Mouse (Mus musculus) retina, adult 2 months (tissue): ENCODE results near the gene Cmtm7.

Experiments
- DNase-seq: peaks from one replicate; pipeline ENCODE4 v3.0.0-alpha.2; 2012; ENCODE audit warnings: low read depth, low spot score

Gene Cmtm7

DNA sequence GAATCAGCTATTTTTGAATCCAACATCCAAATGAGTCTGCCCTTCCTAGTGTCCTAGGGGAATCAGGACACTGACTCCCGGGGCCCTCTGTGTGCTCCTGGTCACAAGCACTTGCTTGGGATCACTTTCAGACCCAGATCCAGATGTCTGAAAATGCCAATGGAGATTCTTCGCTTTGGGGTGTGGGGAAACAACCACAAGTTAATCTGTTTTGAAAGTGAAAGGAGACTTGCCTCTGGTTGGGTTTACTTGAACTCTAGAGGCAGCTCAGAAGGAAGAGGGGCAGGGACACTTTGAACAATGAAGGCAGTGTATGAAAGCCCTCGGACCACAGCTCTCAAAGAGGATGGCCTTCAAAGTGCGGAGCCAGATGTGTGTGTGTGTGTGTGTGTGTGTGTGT lies 12.8 kb upstream of the Cmtm7 start:
- no peak for DNase-seq

DNA sequence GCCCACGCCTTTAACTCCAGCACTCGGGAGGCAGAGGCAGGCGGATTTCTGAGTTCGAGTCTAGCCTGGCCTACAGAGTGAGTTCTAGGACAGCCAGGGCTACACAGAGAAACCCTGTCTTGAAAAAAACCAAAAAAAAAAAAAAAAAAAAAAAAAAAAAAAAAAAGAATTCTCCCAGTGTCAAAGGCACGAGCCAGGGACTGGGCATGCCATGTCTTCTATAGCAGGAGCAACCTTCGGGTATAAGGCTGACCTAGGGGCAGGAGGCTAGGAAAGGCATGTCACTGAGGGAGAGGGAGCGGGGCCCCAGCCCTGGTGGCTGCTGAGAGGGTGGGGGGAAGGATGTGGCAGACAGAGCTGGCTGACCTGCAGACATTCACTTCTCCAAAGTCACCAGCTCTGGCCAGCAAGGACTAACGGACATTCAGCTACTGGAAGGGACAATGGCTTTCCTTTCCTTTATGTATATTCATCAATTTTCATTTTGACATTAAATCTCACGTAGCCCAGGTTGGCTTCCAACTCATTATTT lies 12.2 kb upstream of the Cmtm7 start:
- no peak for DNase-seq

DNA sequence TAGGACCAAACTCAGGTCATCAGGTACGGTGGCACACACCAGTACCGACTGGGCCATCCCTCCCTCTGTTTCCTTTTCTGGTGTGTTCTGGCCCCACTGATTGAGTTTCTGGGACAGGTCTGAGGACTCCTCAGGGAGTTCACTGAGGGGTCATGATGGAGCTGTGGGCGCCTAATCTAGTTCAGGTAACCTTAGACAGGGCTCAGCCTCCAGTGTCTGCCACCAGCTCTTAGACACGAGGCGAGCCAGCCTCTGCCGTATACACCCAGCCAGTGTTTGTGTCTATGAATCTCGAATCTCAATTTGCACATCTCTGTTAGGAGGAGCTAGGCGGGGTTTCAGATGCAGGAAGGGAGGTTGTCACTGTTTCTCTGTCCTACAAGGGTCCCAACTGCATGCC lies 8.3 kb upstream of the Cmtm7 start:
- DNase-seq, result no peak

DNA sequence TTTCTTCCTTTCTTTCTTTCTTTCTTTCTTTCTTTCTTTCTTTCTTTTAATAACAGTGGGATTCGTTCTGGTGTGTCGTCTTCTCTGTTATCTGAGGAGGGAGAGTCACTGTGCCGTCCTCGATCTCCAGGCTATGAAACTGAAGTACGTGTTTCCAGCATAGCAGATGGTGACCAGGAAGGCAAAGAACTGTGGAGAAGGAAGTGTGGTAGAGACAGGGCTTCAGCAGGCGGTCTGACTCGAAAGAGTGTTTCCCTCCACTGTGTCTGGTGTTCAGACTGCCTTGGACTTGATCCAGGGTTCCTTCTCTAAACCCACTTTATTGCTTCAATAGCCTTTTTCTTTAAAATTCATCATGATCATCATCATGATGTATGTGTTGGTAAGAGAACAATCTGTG lies 7.9 kb upstream of the Cmtm7 start:
- DNase-seq, result no peak

DNA sequence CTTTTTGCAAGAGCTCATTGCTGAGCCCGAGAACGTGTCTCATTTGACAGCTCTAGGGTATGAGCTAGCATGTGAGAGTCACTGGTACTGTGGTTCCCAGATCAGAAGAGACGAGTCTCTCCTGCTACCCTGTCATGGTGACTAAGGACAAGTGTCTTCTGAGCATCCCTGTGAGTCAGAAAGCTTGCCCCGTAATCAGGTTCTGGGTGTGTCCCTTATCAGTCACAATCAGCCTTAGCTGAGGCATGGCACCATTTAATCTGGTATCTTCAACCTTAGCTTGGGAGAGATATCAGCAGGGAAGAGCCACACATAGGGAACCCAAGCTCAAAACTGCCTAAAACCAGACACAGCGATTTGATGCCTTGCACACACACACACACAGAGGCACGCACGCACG lies 7.0 kb upstream of the Cmtm7 start:
- no peak for DNase-seq

DNA sequence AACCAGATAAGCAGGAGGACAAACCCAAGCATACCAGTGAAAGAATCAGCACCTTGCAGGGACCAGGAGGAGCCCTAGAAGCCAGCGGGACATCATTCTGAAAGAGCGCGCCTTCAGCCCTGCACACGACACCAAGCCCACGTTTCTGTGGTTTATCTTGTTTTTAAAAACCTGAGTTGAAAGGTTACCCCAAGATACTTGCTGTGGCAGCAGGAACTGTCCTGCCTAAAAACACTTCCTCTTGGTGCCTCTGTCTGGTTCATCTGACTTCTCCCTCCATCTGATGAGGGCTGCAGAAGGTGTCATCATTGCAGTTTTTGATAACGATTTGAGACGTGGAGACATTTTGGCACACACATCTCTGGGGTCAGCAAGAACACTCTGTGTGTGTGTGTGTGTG lies 6.1 kb upstream of the Cmtm7 start:
- DNase-seq, result no peak

DNA sequence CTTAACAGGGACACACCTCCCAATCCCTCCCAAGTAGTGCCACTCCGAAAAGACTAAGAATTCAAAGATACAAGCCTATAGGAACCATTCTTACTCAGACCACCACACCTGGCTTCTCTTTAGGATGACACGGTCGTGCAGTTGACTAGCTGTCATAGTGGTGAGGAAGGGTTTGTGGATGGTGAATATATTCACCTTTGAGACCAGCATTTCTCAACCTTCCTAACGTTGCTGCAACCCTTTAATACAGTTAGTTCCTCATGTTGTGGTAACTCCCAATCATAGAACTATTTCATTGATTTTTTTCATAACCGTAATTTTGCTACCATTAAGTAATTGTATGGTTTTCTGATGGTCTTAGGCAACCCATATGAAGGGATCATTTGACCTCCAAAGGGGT lies 5.5 kb upstream of the Cmtm7 start:
- DNase-seq, result no peak

DNA sequence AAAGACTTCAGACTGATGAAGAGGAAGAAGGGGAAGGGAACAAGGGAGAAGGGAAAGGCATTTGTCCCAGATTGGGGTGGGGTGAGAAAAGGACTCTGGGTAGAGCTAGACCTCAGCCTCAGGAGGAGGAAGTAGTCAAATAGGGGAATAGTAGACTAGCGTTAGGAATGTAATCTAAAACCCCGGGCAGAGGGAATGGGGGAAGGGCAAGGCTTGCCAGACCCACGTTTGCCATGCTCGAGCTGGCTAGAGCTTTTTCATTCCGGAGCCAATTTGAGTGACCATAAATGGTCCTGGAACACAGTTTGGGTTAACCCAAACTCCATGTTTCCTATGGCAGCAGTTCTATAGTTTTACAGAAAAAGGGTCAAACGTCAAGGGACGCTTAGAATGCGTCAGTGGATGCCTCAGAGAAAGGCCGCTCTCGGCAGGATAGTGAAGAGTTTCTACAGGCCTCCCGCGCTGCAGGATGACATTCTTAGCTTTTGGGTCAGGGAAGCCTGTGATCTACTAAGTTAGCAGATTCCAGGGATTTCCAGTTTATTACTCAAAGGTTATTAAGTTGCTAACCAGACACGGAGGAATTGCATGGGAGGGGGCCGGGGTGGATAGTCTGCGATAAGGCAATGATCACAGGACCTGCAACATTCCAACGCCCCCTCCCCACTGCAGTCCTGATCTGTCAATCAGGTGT lies 3.9 kb upstream of the Cmtm7 start:
- DNase-seq, result no peak

DNA sequence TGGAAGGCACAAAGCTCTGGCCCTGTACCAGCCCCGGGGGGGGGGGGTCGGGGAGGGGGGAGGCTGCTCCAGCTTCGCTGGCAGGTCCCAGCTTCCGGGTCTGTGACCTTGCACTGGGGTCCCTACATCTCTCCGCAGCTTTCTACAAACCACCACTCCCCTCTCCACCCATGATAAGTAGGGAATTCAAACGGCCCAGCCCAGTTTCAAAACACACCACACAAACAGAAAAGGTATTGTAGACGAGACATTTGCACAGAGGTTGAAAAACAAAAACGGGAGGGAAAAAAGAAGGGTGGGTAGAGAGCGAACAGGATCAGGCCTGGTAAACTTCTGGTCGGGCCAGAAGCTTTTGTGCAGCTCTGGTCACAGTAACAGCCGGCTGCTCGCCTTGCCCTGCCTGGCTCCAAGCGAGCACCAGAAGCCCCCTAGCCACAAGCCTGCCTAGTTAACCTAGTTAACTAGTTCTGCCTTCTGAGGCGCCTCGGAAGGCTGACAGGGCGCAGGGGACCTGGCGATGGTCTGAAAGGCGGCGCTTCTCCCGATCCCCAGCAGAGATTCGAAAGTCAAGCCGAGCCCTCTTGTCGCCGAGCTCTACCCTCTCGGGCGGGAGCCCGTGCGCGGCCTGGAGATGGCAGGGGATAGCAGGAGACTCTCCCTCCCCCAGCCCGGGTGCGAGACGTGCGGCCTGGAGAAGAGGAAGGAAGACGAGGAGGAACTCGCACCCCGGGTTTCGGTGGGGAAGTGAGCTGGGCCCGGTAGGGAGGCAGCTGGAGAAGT lies 720 bp downstream of the Cmtm7 start:
- DNase-seq, result no peak

DNA sequence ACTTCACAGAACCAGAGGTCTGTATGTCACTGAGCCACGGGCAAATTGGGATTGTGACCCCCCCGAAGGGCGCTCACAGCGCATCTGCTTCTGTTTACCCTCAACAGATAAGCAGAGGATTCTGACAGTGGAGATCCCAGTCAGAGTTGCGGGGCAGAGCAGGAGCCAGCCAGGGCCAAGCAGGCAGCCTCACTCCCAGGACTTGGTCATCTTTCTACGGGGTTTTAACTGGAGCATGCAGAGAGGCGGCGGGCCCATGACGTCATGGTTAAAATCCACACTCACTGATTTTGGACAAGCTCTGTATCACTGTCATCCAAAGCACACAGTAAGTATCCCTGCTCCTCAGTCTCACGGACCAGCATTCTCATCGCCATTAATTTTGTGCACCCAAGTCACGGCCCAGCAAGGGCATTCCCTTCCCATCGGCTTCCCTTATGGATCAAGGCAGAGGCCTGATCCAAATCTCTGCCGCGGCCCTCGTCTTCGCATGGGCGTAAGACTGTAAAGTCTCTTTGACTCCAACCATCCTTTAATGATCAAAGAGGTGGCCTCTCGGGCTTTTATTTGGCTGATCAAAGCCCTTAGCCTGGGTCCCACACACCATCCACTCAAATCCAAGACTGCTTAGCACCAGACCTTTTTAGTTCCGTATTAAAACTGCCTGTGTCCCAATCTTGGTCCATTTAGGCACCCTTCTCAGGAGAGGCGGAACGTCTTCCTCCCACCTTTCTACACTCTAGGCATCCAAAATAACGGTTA lies 1.5 kb downstream of the Cmtm7 start:
- no peak for DNase-seq

DNA sequence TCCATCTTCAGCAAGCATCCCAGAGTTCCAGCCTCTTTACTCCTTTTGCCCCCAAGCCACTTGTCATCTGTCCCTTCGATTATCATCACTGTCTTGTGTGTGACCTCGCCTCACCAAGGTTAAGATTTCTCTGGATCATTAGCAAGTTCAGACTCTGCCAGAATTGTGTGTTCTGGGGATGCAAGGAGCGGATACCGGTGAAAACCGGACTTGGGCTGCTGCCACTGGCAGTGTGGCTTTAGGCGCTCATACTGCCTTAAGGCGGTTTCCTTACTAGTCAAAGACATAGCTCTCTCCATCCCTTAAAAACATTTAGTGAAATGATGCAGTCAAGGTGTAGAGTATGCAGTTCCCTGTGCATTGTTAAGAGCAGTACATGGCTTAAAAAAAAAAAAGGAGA lies 2.8 kb downstream of the Cmtm7 start:
- DNase-seq, result no peak

DNA sequence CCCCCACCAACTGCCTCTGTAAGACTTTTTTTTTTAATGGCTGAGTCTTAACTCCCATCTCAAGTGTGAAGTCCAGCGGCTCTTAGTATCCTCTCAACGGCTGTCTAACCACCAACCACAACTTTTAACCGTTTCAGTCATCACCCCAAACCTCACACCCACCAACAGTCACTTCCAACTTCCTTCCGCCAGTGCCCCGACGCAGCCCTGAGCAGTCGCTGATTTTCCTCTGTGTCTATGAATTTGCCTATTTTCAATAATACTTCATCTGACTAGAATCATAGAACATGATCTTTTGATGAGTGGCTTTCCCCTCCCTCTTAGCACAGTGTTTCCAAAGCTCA lies 3.6 kb downstream of the Cmtm7 start:
- no peak for DNase-seq

DNA sequence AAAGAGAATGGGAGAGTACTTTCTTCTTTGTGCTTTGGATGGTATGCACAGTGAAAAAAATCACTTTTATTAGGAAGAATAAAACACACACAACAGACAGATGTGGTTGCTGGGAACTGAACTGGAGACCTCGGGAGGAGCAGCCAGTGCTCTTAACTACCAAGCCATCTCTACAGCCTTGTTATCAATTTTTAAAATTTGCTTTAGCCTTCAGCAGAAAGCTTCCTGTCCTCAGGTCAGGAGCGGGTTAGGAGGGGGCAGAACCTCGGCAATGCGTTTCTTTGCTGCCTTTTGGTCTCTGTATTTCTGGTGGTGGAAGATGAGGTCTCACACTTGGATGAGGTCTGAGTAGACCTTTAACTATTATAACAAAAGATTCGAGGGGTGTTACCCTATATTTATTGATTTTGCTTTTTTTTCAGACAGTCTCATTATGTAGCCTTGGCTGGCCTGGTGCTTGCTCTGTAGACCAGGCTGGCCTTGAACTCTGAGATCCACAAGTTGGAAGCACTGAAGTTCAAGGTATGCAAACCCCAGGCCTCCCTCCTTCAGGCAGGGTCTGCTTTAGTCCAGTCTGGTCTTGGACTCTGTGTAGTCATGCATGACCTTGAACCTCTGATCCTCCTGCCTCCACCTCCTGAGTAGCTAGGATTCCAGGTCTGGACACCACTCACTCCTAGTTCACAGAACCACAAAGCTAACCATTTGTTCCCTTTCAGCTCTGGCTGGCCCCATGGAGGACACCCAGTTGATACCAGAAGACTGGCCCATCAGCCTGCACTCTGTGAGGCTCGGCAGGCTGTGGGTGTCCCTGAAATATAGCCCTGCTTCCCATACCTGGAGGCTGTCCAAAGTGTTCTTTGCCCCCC lies 4.2 kb downstream of the Cmtm7 start:
- DNase-seq, result no peak

DNA sequence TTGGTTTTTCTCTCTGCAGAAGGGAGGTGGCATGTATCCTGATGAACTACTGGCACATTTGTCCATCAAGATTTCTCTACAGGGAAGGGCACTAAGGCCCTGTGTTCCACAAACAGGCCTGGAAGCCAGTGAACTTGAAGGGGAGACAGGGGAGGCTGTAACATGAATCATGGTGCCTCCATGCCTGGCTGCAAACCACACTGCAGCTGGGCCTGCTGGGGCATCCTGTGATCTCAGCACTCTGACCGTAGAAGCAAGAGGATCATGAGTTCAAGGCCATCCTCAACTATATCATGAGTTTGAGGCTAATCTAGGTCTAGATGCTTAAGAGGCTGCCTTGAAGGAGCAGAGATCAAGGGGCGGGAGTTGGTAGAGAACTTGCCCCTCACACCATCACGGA lies 5.3 kb downstream of the Cmtm7 start:
- no peak for DNase-seq

DNA sequence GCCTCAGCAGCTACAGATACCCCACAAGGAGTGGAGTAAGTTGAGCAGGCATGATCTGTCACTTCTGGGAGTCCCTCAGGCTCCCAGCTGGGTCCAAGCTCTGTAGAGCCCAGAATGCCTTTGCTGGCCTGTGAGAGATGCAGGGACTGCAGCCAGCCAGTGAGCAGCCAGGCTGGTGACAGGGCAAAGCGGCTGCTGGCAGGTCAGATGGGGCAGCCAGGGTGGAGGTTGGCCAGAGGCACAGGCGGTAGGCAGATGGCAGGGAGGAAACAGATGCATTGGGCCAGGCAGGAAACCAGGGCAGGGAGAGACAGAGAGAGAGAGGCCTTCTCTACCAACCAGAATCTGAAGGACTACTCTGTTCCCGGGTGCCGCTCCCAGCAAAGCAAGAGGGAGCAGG lies 6.4 kb downstream of the Cmtm7 start:
- DNase-seq, result no peak

DNA sequence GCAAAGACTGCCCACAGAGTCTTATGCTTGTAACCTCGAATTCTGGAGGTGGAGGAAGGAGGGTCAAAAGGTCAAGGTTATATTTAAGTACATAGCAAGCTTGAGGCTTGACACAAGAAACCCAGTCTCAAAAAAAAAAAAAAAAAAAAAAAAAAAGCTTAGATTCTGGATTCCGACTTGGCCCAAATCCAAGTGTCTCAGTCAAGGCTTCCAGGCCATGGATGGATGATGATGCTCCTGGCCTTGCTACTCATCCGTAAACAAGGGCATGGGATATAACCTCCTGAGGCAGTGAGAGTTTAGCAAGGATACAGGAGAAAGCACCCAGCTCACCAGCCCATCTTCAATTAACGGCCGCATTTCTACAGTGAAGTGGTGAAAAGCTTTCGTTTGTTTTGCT lies 7.0 kb downstream of the Cmtm7 start:
- no peak for DNase-seq

DNA sequence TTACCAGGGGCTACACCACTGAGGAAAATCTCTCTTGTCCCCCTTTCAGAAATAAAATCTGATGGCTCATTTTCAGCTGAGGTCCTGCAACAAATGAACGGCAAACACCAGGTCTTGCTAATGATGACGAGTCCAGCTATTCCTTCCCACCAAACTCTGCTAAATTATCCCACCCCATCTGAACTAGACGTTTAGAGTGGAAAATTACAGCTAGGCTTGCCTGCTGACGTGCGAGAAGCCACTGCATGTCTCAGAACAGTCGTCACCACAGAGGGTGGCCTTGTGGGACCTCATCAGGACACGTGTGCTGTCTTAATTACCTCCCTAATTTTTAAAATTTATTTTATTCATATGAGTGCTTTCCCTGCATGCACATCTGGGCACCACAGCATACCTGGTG lies 10.1 kb downstream of the Cmtm7 start:
- no peak for DNase-seq

DNA sequence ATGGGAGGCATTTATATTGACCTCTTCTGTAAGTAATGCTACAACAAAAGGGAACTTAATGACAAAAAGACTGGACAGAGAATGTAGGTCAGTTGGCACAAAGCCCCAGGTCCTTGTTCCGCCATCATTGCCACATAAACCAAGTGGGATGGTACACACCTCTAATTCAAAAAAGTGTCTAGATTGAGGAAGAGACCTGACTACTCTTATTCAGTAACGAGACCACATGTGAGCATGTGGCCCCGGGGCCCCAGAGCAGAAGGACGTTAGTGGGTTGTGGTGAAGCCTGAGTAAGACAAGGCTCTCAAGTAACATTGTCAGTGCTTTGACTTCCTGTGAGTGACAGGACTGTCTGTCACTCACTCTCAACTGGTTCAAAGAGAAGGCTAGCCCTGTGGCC lies 11.4 kb downstream of the Cmtm7 start:
- no peak for DNase-seq

DNA sequence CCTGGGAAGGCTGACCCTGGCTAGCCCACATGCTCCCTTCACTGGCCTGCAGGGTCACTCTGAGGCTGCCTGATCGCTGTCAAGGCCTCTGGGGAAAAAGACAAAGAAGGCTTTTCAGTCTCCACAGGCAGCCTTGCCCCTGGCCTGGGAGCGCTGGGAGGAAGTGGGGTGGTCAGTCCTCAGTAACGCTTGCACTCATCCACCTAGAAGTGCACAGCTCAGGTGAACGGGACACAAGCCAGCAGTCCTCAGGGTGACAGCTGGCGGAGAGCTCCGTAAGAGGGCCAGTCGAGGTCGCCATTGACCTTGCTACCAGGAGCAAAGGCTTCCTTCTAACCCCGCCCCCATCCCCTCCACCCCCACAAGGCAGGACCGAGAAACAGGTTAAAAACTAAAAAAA lies 13.6 kb downstream of the Cmtm7 start:
- no peak for DNase-seq

DNA sequence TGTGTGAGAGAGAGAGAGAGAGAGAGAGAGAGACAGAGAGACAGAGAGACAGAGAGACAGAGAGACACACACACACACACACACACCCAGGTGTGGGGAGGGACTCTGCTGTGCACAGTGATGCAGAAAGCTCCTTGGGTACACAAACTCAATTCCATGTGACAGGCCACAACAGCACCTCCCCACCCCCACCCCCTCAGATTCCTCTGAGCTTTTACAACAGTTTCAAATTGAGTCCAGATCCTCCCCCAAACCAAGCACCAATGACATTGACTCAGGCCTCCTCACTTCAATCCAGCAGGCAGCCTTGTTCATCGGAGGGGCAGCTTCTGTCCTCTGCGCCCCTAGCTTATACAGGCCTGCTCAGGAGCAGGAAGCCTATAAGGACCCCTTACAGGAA lies 14.1 kb downstream of the Cmtm7 start:
- DNase-seq, result no peak

DNA sequence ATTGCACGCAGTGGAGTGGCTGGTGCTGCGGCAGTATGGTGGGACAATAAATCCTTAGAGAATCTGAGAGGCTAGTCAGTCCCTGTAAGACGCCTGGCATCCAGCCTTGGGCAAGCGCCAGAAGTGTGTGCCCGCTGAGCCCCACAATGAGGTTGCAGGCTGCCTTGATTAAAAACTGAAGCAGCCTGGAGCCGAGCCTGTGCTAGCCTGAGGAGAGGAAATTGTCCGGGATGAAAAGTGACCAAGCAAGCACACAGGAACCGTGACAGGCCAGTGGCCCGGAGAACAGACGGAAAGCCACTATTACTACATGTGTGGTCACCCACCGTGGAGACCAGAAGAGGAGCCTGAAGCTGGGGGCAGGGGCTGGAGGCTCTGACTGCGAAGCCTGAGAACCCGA lies 14.6 kb downstream of the Cmtm7 start:
- no peak for DNase-seq

DNA sequence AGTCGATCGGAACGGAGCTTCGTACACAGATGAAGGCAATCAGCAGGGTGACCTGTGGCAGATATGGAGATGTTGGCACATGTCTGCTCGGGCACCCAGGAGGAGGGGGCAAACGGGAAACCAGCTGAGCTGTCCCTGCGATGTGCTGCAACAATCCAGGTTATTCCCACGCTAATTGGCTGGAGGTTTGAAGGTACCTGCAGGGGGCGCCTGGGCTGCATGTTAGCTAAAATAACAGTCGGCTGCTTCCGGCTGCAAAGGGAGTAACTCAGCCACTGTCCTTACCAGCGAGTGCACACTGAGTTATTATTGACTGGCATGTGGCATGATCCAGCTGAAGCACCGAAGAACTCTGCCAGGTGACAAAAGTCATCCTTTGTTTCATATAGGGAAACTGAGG lies 18.3 kb downstream of the Cmtm7 start:
- DNase-seq, result no peak
